Mouse (Mus musculus): ENCODE data around the gene Foxo4. TPM values are rescaled to one million over a fixed set of nuclear protein-coding genes. Genes with fewer than 3 reads are reported as not detected.
A peak's percentile ranks its signal among the peaks of the same experiment; 100 is the strongest.

Gene Foxo4
- polyA plus RNA-seq, 1 experiment from 2014 or later = 5.1 TPM

DNA sequence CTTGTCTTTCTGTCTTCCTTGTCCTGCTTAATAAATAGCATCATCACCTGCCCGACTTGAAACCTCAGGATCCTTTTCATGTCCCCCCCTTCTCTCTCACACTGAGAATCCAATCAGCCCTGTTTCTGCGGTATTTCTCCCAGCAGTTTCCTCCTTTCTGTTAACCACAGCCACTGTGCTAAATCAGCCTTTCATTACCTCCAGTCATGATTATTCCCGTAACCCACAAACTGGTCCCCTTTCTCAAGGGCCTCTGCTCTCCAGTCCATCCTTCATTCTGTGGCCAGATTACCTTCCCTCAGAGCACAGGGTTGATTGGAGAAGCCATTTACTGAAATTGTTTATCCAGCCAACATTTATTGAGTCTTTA, 14.4 kb downstream of the Foxo4 start, which contains the start of gene Gm20489:
Gene Gm20489 (minus strand): TSS at position 269 of the 370 bp plus-strand sequence.
- Histone ChIP-seq H3K4me3 (no peak within 1 kb of the TSS), H3K27me3 (peaks cover 20% of the 10 kb centered on the region; the same call in 1 of the 2 replicates), H3K36me3 (no peaks in the 10 kb centered on the region), H3K9me3 (no peaks in the 10 kb centered on the region), H3K27ac (no peak within 1 kb of the TSS), H3K4me2 (replicated peaks) (no peak within 1 kb of the TSS), H3K4me1 (peaks cover 2% of the 10 kb centered on the region; the same call in 1 of the 2 replicates), H3K9ac (no peak within 1 kb of the TSS)
- no peak for ATAC-seq (ENCODE audit: low FRiP score, low read depth)
- WGBS = 44% methylated on average over 3 of the region's 3 CpGs

DNA sequence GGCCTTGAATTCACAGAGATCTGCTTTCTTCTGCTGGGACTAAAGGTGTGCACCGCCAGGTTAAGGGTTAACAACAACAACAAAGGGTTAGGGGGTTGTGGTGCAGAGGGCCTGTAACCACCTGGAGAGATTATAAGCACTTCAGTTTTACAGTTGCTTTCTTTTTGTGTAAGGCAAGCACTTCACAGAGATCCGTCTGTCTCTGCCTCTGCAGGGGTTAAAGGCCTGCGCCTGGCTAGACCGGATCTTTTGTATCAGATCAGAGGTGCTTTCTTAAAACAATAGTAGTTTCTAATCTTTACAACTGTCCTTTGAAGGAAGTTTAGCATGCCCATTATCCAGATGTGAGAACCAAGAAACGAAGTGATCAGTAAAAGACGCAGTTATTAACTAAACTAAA, 19.1 kb downstream of the Foxo4 start:
- H3K27ac ChIP-seq = peak overlapping the region; percentile 44; the same call in 1 of the 2 replicates
- ATAC-seq (ENCODE audit: low FRiP score, low read depth) = 0 out of 2 replicates have a peak, but pooled peaks have one; percentile 2
- H3K9me3 ChIP-seq = no peaks in the 10 kb centered on the region
- H3K36me3 ChIP-seq = peaks cover 13% of the 10 kb centered on the region
- peak overlapping the region; percentile 58 for H3K4me3 ChIP-seq
- 16% methylated on average over 6 of the region's 6 CpGs for WGBS
- peak overlapping the region; percentile 73; the same call in 1 of the 2 replicates for H3K9ac ChIP-seq
- peaks cover 19% of the 10 kb centered on the region; the same call in 1 of the 2 replicates for H3K27me3 ChIP-seq
- H3K4me2 ChIP-seq (replicated peaks) = peak overlapping the region; percentile 52
- peaks cover 10% of the 10 kb centered on the region for H3K4me1 ChIP-seq

DNA sequence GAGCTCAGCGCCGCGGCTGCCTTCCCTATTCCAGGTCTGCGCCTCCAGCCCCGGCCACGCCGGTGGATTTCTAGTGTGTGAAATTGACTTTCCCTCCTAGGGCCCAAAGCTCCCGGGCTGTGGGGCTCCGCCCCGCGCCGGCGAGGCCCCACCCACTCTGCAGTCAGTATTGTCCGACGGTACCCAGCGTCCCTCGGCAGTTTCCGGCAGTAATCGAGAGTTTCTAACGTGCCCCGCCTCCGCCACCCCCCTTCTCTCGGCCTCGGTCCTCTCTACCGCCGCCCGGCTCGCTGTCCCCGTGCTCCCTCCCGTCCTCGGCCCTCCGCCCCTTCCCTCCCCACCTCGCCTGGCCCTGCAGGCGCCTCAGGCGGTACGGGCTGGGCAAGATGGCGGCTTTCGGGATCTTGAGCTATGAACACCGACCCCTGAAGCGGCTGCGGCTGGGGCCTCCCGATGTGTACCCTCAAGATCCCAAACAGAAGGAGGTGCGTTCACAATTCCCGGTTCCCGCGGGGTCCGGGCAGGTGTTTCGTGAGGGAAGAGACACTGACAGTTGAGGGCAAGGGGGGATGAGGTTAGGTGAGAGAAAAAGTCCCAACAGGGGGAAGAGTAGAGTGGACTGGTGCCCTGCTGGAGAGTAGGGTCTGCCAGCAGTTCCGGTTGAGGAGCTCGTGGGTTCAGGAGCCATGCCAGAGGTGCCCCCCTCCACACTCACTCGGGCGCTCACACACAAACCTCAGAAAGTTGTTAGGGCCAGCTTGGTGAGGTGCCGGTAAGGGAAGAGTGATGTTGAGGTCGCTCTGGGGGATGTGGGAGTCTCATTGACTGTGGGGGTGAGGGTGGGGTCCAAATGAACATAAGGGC, 19.8 kb downstream of the Foxo4 start, which contains the start of gene Med12:
Gene Med12 (plus strand): TSS at position 156 of the 864 bp plus-strand sequence.
- ATAC-seq (ENCODE audit: low FRiP score, low read depth) = peak; percentile 98
- peak within 1 kb of the TSS; percentile 63 for H3K4me2 ChIP-seq (replicated peaks)
- H3K4me1 ChIP-seq = peaks cover 10% of the 10 kb centered on the region
- peaks cover 20% of the 10 kb centered on the region for H3K36me3 ChIP-seq
- peak within 1 kb of the TSS; percentile 73 for H3K9ac ChIP-seq
- WGBS = 16% methylated on average over 45 of the region's 54 CpGs
- peak within 1 kb of the TSS; percentile 58 for H3K4me3 ChIP-seq
- peak within 1 kb of the TSS; percentile 84 for H3K27ac ChIP-seq
- no peaks in the 10 kb centered on the region for H3K9me3 ChIP-seq
- H3K27me3 ChIP-seq = peaks cover 19% of the 10 kb centered on the region; the same call in 1 of the 2 replicates

DNA sequence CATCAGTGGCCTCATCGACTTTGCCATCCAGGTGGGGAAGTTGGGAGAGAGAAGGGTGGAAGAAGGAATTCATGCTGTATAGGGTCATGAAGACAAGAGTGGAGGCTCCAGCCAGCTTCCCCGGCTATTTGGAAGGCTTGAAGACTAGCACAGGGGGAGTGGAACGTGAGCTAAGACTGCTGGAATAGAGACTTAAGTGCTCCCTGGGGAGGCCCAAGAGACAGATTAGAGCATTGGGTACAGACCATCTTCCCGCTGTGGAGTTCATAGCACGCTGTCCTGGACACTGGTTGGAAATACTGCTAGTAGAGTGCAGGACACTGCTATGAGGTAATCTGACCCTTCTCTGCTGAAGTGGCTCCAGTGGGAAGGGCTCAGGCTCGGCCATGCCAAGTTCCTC, 28.5 kb downstream of the Foxo4 start:
- Histone ChIP-seq H3K4me2 (replicated peaks) (no peak overlapping the region), H3K4me1 (no peaks in the 10 kb centered on the region), H3K4me3 (no peak overlapping the region), H3K27ac (no peak overlapping the region), H3K27me3 (peaks cover 8% of the 10 kb centered on the region), H3K9ac (no peak overlapping the region), H3K9me3 (no peaks in the 10 kb centered on the region), H3K36me3 (peaks cover 85% of the 10 kb centered on the region)
- WGBS = 72% methylated on average over 6 of the region's 6 CpGs
- no peak for ATAC-seq (ENCODE audit: low FRiP score, low read depth)

DNA sequence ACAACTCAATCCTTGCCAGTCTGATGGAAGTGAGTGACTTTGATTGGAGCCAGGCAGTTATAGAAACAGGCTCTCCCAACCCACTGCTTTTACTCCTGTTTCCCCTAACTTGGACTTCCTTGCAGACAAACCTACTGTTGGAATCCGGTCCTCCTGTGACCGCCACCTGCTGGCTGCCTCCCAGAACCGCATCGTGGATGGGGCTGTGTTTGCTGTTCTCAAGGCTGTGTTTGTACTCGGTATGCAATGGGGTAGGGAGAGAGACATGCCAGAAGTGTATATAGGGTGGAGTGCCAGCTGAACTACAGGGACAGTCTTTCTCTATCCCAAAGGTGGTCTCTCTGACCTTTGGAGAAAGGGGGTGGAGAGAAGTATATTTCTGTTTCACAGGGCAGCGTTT, 31.2 kb downstream of the Foxo4 start:
- WGBS = 31% methylated on average over 6 of the region's 6 CpGs
- peaks cover 89% of the 10 kb centered on the region for H3K36me3 ChIP-seq
- 0 out of 2 replicates have a peak, but pooled peaks have one; percentile 54 for ATAC-seq (ENCODE audit: low FRiP score, low read depth)

DNA sequence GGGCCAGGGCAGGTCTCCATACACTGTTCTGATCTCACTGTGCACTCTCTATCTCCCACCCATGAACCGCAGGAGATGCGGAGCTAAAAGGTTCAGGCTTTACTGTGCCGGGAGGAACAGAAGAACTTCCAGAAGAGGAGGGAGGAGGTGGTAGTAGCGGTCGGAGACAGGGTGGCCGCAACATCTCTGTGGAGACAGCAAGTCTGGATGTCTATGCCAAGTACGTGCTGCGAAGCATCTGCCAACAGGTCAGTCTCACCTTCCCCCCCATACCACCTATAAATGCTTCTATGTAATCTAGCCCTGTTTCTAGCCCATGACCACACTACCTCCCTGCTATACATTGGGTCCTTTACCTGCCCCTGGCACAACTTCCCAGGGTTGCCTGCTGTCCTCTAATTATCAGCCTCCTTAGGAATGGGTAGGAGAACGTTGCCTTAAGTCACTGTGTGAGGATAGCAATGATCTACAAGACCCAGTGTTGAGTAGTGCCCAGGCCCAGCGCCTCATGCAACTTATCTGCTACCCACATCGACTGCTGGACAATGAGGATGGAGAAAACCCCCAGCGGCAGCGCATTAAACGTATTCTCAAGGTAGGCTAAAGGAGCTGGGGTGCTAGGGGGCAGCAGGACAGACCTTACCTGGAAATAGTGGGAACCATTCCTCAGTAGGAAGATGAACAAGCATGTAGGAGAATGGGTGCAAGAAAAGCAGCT, 31.8 kb downstream of the Foxo4 start:
- no peaks in the 10 kb centered on the region for H3K9me3 ChIP-seq
- H3K4me2 ChIP-seq (replicated peaks) = no peak overlapping the region
- 90% methylated on average over 14 of the region's 14 CpGs for WGBS
- no peak for ATAC-seq (ENCODE audit: low FRiP score, low read depth)
- H3K27ac ChIP-seq = no peak overlapping the region
- H3K27me3 ChIP-seq = peaks cover 6% of the 10 kb centered on the region
- no peak overlapping the region for H3K4me3 ChIP-seq
- no peak overlapping the region for H3K9ac ChIP-seq
- peaks cover 87% of the 10 kb centered on the region for H3K36me3 ChIP-seq
- no peaks in the 10 kb centered on the region for H3K4me1 ChIP-seq

More for the DNA sequence above, 31.2 kb downstream of the Foxo4 start:
- Histone ChIP-seq H3K4me2 (replicated peaks) (no peak overlapping the region), H3K4me1 (no peaks in the 10 kb centered on the region), H3K9me3 (no peaks in the 10 kb centered on the region), H3K4me3 (no peak overlapping the region), H3K27ac (no peak overlapping the region), H3K27me3 (peaks cover 7% of the 10 kb centered on the region), H3K9ac (no peak overlapping the region)

DNA sequence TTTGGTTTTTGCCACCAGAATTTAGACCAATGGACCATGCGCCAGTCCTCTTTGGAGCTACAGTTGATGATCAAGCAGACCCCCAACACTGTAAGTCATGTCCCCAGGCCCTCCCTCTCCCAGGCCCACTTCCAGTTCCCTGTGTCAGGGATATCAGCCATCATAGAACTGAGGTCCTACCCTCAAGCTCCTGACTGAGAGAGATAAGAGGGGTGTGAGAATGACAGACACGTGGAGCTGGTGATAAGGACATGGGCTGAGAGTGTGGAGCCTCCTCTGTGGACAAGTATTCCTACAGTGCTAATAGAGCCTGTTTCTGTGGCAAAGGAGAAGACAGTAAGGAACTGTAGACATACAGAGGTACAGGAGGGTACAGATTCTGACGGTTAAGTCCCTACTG, 33.2 kb downstream of the Foxo4 start:
- H3K9ac ChIP-seq = no peak overlapping the region
- no peak overlapping the region for H3K4me2 ChIP-seq (replicated peaks)
- no peaks in the 10 kb centered on the region for H3K4me1 ChIP-seq
- WGBS = 86% methylated on average over 3 of the region's 3 CpGs
- no peaks in the 10 kb centered on the region for H3K9me3 ChIP-seq
- peaks cover 6% of the 10 kb centered on the region for H3K27me3 ChIP-seq
- H3K27ac ChIP-seq = no peak overlapping the region
- H3K4me3 ChIP-seq = no peak overlapping the region
- peaks cover 91% of the 10 kb centered on the region for H3K36me3 ChIP-seq
- no peak for ATAC-seq (ENCODE audit: low FRiP score, low read depth)

DNA sequence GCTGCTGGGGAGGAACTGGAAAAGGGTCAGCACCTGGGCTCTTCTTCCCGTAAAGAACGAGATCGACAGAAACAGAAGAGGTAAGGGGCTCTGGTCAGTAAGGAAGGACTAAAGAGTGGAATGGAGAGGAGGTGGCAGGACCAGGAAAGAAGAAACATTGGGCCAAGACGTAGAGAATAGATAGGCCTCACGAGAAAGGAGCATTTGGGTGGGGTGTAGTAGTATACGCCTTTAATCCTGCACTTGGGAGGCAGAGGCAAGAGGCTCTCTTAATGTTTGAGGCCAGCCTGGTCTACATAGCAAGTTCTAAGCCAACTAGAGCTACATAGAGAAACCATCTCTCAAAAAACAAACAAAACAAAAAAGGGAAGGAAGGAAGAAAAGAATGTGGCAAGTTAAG, 34.1 kb downstream of the Foxo4 start:
- 94% methylated on average over 6 of the region's 6 CpGs for WGBS

DNA sequence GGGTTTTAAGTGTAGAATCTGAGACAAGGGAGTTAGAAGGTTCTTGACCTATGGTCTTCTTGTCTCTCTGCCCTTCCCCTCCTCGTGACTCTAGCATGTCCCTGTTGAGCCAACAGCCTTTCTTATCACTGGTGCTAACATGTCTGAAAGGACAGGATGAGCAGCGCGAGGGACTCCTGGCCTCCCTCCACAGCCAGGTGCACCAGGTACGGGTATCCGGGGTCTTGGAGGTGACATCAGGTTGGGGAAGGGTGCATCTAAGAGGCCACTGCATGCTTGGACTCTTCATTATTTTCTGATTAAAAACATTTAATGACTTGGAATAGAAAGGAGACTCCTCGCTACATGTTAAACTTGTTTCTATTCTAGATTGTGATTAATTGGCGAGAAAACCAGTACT, 34.7 kb downstream of the Foxo4 start:
- Histone ChIP-seq H3K4me1 (no peaks in the 10 kb centered on the region), H3K9ac (no peak overlapping the region), H3K9me3 (no peaks in the 10 kb centered on the region), H3K27me3 (peaks cover 6% of the 10 kb centered on the region), H3K4me3 (no peak overlapping the region), H3K4me2 (replicated peaks) (no peak overlapping the region), H3K27ac (no peak overlapping the region), H3K36me3 (peaks cover 91% of the 10 kb centered on the region)
- WGBS = 89% methylated on average over 7 of the region's 7 CpGs
- no peak for ATAC-seq (ENCODE audit: low FRiP score, low read depth)

More for the DNA sequence above, 34.1 kb downstream of the Foxo4 start:
- no peak overlapping the region for H3K9ac ChIP-seq
- peaks cover 91% of the 10 kb centered on the region for H3K36me3 ChIP-seq
- ATAC-seq (ENCODE audit: low FRiP score, low read depth) = no peak
- H3K4me2 ChIP-seq (replicated peaks) = no peak overlapping the region
- H3K9me3 ChIP-seq = no peaks in the 10 kb centered on the region
- H3K4me1 ChIP-seq = no peaks in the 10 kb centered on the region
- H3K27ac ChIP-seq = no peak overlapping the region
- H3K4me3 ChIP-seq = no peak overlapping the region
- peaks cover 6% of the 10 kb centered on the region for H3K27me3 ChIP-seq

DNA sequence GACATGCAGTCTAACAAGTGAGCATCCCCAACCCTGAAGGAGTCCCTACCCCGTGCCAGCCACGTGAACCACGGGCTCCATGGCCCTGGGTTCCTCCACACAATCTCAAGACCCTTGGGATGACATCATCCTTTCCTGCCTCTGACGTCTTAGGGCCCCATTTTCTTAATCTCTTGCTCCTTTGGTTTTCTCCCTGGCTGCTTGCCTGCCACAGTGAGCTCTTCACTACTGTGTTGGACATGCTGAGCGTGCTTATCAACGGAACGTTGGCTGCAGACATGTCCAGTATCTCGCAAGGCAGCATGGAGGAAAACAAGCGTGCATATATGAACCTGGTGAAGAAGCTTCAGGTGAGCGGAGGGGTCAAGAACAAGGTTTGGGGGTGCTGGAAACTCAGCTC, 35.8 kb downstream of the Foxo4 start:
- Histone ChIP-seq H3K4me2 (replicated peaks) (no peak overlapping the region), H3K9me3 (no peaks in the 10 kb centered on the region), H3K4me1 (no peaks in the 10 kb centered on the region), H3K36me3 (peaks cover 90% of the 10 kb centered on the region), H3K27me3 (peaks cover 7% of the 10 kb centered on the region), H3K4me3 (no peak overlapping the region), H3K27ac (no peak overlapping the region), H3K9ac (no peak overlapping the region)
- no peak for ATAC-seq (ENCODE audit: low FRiP score, low read depth)
- WGBS = 89% methylated on average over 10 of the region's 10 CpGs

DNA sequence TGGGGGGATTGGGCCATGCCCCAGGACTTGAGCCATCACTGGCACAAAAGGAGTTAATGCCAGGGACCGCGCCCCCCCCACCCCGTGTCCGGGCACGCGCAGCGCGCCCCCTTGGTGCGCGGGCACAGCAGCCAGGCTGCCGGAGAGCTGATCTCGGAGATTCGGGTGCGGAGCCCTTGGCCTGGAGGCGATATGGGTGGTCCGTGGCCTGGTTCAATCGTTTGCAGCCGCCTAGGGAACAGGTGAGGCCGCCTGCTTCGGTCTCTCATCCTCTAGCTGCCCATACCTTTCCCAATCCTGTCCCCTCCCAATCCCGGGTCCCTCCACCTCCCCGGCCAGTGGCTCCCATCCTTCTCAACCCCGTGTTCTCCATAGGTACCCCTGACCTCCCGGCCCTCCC, 44.7 kb downstream of the Foxo4 start, which contains the start of gene Nlgn3:
Gene Nlgn3 (plus strand): TSS at position 114 of the 400 bp plus-strand sequence.
- Histone ChIP-seq H3K4me2 (replicated peaks) (peak within 1 kb of the TSS; percentile 62), H3K4me3 (peak within 1 kb of the TSS; percentile 49), H3K9me3 (no peaks in the 10 kb centered on the region), H3K36me3 (peaks cover 34% of the 10 kb centered on the region), H3K9ac (peak within 1 kb of the TSS; percentile 68), H3K4me1 (peaks cover 26% of the 10 kb centered on the region), H3K27ac (peak within 1 kb of the TSS; percentile 72; the same call in 1 of the 2 replicates), H3K27me3 (peaks cover 8% of the 10 kb centered on the region)
- no peak; the same call in 1 of the 2 replicates for ATAC-seq (ENCODE audit: low FRiP score, low read depth)
- 27% methylated on average over 12 of the region's 24 CpGs for WGBS
